Mouse (Mus musculus) heart, embryonic 15.5 days (tissue): Measurements from ENCODE around the gene Unc93a. TPM values are rescaled to one million over a fixed set of nuclear protein-coding genes. Genes with fewer than 3 reads are reported as not detected.
"Not testable (repeated sequence)": the region's sequence is repeated elsewhere in the genome, so short reads cannot be mapped to it uniquely, and the experiment has no call there.

Experiments used
- ATAC-seq: fragments of 200-750 bp; cut with Nextera tagmentation; replicated peaks from 2 replicates; pipeline ENCODE4 v1.8.0; 2017; ENCODE audit warnings: low read depth, moderate TSS enrichment; ENCODE audit not compliant: insufficient number of reproducible peaks, insufficient read depth, low FRiP score
- H3K27ac ChIP-seq: fragments of 300-500 bp; sonication (generic); 2 replicates; pipeline ENCODE4 v1.5.1; 2015; ENCODE audit warnings: mild to moderate bottlenecking, inconsistent platforms
- H3K27me3 ChIP-seq: fragments of 300-500 bp; sonication (generic); 2 replicates; pipeline ENCODE4 v1.6.1; 2015; ENCODE audit warnings: inconsistent platforms
- H3K36me3 ChIP-seq: fragments of 300-500 bp; sonication (generic); 2 replicates; pipeline ENCODE4 v1.6.1; 2015; ENCODE audit warnings: mild to moderate bottlenecking, inconsistent platforms
- H3K4me1 ChIP-seq: fragments of 300-500 bp; sonication (generic); replicated peaks from 2 replicates; pipeline ENCODE4 v1.6.1; 2015; ENCODE audit warnings: inconsistent platforms
- H3K4me2 ChIP-seq: fragments of 300-500 bp; sonication (generic); 2 replicates; pipeline ENCODE4 v1.6.1; 2015; ENCODE audit warnings: inconsistent platforms, mild to moderate bottlenecking, moderate library complexity
- H3K4me3 ChIP-seq: fragments of 300-500 bp; sonication (generic); 2 replicates; pipeline ENCODE4 v1.5.1; 2015; ENCODE audit warnings: mild to moderate bottlenecking, inconsistent platforms
- H3K9ac ChIP-seq: fragments of 300-500 bp; sonication (generic); 2 replicates; pipeline ENCODE4 v1.6.1; 2015; ENCODE audit warnings: mild to moderate bottlenecking, inconsistent platforms
- H3K9me3 ChIP-seq: fragments of 300-500 bp; sonication (generic); replicated peaks from 2 replicates; pipeline ENCODE4 v1.6.1; 2016; ENCODE audit warnings: inconsistent platforms
- WGBS: fragments of 180-500 bp; shearing (Covaris S2); methylation state at CpG from one replicate; pipeline ENCODE4 v1.1.7; 2015; ENCODE audit warnings: mixed read lengths; 5-methylcytosine and 5-hydroxymethylcytosine counted together
- polyA plus RNA-seq: library from polyadenylated mRNA; unstranded; fragments of >200 nt; fragmentation: Nextera tagmentation; extraction: Ambion mirVana; gene quantifications from 2 replicates; pipeline ENCODE4 v1.2.1, GENCODE M21; 2015

Unc93a gene
- polyA plus RNA-seq, 1 experiment from 2014 or later: not detected

DNA sequence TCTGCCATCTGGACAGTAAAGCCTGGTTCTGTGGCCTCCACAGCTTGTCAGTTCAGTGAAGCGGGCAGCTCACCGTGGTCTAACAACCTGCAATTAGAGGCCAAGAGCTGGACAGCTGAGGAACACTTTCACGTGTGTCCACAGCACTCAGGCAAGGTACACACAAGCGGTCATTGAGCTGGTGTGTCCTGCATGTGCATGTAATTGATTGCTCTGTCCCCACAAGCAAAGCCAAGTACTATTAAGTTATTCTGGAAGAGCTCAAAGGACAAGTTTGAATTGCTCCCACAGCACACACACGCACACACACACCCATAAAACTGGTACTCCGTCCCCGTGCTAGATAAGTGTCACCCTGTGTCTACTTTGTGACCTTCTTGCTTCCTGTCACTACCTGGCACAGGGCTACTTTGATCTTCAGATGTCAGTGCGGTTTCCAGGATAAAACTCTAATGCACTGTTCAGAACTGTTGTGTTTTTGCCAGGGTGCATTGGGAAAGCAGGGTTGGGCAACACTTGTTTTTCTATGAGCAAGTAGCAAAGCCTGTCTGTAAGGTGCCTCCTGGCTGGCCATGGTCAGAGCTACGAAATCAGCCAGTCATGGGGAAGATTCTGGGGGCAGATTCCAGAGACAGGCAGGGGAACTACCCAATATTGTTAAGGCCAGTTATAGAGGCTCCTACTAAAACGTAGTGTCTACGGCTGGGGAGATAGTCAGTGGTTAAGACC lies 1.7 kb downstream of the Unc93a start:
- not testable (repeated sequence) for H3K9me3 ChIP-seq, H3K4me3 ChIP-seq, H3K36me3 ChIP-seq, ATAC-seq, H3K4me1 ChIP-seq, H3K27ac ChIP-seq, H3K27me3 ChIP-seq, H3K9ac ChIP-seq, H3K4me2 ChIP-seq
- 82% methylated on average over 9 of the region's 11 CpGs for WGBS

DNA sequence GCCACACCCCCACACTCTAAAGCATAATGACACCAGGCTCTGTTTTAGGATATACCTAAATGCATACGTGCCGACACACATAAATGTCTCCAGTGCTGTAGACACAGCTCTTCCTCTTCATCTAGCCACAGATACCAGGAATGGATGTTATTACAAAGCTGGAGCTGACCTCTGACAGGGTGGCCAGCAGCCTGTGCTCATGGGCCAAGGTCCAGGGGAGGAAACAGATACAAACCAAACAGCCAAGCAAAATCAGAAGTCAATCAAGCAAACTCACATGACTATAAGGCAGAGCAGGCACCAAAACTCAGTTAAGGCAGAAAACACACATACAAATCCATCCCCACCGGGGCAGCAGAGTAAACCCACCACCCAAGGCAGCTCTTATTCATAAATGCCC lies 2.3 kb downstream of the Unc93a start:
- not testable (repeated sequence) for ATAC-seq, H3K27me3 ChIP-seq, H3K9me3 ChIP-seq, H3K4me3 ChIP-seq, H3K4me1 ChIP-seq, H3K36me3 ChIP-seq, H3K27ac ChIP-seq, H3K9ac ChIP-seq, H3K4me2 ChIP-seq
- WGBS: no CpG with 5 or more reads among the region's 3 CpGs

DNA sequence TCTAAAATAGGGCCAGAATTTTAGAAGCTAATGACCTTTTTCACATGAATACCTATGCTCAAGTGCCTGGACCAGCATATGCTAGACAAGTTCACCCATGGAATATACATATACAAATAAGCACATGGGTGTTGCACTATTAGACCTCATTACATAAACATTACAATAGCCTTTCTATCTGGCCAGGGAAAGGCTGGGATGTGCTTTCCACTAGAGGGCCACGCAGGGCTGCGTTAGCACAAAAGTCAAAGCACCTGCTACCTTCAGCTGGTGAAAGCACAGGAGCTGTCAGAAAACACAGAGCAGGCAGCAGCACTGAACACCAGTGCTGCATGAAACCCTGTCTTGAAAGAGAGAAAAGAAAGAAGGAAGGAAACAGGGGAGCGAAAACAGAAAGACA lies 7.4 kb downstream of the Unc93a start:
- 27% methylated on average over 2 of the region's 3 CpGs for WGBS
- not testable (repeated sequence) for H3K27me3 ChIP-seq, H3K4me1 ChIP-seq, H3K9me3 ChIP-seq, ATAC-seq, H3K4me3 ChIP-seq, H3K4me2 ChIP-seq, H3K27ac ChIP-seq, H3K9ac ChIP-seq, H3K36me3 ChIP-seq

DNA sequence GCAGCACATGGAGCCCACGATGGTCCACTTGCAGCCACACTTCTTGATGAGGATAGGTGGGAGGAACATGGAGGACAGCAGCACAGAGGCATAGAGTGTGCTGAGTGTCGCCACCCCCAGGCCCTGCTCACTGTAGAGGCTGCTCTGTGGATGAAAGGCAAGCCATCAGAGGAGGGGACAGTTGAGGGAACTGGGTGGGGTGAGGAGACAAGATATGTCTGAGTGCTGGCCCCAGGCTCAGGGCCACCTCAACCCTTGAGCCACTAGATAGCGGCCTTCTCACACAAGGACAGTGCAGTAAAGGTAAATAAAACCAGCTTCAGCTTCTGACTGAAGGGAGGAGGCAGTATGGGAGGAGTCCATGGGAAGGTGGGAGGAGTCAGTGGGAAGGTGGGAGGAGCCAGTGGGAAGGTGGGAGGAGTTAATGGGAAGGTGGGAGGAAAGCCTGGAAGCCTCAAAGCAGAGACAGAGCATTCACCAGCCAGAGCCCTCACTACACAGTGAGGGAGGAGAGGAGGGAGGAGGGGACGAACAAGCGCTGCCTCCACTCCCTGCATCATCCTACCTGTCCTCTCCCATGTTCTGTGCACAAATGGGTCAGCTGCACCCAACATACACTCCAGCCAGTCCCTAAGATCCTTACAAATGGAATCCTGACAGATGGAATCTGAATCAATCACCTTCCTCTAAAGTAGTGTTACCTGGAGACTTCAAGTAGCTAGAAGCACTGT lies 8.1 kb downstream of the Unc93a start:
- H3K36me3 ChIP-seq, H3K4me2 ChIP-seq, H3K4me1 ChIP-seq, H3K27ac ChIP-seq, H3K9me3 ChIP-seq, ATAC-seq, H3K9ac ChIP-seq, H3K27me3 ChIP-seq, H3K4me3 ChIP-seq: not testable (repeated sequence)
- WGBS: 94% methylated on average over 2 of the region's 5 CpGs

DNA sequence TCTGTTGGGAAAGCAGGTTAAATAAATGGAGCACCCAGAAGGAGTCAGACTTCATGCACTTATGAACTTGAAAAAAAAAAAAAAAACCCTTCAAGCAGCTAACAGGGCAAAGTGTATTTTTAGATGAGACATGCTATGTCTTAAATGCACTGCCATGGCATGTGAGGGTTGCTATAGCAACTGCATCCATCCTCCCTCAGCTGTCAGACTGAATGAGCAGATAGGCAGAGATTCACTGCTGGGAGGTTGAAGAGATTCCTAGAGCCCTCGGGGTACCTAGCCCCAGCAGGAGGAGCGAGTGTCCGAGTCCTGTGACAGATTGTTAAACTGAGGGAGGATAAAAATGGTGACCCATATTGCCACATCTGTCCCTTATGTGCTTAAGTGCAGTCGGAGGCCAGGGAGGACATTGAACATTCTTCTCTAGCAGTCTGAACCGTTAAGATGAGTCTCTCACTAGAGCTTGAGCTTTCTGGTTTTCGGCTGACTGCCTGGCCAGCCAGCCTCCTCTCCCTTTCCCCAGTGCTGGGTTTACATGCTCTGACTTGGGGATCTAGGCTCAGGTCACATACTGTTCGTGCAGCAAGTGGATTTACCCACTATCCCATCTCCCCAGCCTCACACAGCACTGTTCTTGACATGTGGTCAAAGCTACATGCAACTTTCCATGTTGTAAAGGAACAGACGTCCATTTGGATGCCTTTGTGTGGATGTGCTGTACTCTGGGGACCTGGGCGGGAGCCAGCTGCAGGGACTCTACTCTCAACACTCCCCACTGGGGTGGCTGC lies 18.9 kb downstream of the Unc93a start:
- WGBS: 64% methylated on average over 3 of the region's 9 CpGs
- ATAC-seq, H3K27ac ChIP-seq, H3K9me3 ChIP-seq, H3K4me3 ChIP-seq, H3K4me1 ChIP-seq, H3K9ac ChIP-seq, H3K4me2 ChIP-seq, H3K27me3 ChIP-seq, H3K36me3 ChIP-seq: not testable (repeated sequence)

DNA sequence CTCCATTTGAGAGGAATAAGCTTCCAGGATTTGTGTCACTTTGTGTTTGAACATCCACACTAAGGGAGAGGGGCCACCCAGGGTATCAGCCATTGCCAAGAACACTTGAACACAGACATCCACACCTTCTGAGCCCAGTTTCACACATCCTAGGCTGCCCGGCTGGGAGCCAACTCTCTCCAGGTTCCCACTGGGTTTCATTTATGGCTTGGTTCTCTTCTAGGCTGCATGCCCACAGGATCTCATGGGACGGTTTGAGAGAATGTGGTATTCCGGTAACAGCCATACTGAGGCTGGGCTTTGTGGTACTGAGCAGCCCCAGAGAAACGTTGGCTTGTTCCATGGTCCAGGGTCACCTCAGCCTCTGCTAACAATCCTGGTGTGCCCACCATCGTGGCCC lies 25.0 kb downstream of the Unc93a start:
- not testable (repeated sequence) for H3K36me3 ChIP-seq, H3K27me3 ChIP-seq, H3K4me1 ChIP-seq, H3K9ac ChIP-seq, H3K4me2 ChIP-seq, H3K27ac ChIP-seq, H3K4me3 ChIP-seq, H3K9me3 ChIP-seq, ATAC-seq
- WGBS: 72% methylated on average over 5 of the region's 5 CpGs

DNA sequence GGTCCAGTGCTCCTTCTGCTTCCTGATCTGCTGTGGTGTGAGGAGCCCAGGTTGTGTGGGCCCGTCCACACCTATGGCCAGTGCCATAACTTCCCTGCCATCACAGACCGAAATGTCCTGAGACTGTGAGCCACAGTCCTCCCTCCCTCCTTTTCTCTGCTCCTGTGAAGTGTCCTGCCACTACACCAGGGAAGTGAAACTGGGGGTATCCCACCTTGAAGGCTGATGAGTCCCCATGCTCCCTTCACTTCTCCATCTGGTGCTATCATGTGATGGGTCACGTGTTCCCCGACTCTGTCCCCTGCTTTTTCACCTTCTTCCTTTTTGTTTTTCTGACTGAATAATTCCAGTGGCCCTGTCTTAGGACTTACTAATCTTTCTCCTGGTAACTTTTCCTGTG lies 38.6 kb downstream of the Unc93a start:
- not testable (repeated sequence) for H3K4me2 ChIP-seq, H3K4me3 ChIP-seq, H3K27me3 ChIP-seq, H3K4me1 ChIP-seq, H3K9me3 ChIP-seq, H3K36me3 ChIP-seq, H3K9ac ChIP-seq, ATAC-seq, H3K27ac ChIP-seq
- WGBS: 82% methylated on average over 3 of the region's 4 CpGs

DNA sequence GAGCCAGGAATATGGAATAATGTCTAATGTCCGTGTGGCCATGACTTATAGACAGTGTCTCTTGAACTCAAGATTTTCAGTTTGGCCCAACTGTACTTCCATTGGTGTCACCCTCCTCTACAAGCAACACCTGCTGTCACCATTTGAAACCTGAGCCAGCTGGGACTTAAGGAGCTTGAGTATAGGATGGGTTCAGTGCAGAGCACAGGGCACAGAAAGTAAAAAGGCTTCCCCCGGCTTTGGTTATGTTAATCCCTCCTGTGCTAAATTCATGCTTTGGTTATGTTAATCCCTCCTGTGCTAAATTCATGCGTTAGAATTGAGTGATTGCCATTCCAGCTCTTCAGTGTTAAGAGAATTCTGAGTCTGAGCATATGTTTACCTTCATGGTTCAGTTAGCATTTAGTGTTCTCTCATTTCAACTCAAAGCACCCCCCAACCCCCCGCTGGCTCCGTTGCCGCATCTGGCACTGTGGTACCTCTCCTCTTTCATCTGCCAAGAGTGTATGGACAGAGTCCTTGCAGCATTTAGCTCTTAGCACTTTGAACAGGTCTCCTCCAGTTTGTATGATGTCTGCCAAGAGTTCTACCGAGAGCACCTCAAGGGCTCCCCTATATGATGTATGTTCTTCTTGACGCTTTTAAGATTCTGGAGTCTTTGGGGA lies 39.4 kb downstream of the Unc93a start:
- 55% methylated on average over 8 of the region's 8 CpGs for WGBS
- H3K4me1 ChIP-seq: not testable (repeated sequence)

DNA sequence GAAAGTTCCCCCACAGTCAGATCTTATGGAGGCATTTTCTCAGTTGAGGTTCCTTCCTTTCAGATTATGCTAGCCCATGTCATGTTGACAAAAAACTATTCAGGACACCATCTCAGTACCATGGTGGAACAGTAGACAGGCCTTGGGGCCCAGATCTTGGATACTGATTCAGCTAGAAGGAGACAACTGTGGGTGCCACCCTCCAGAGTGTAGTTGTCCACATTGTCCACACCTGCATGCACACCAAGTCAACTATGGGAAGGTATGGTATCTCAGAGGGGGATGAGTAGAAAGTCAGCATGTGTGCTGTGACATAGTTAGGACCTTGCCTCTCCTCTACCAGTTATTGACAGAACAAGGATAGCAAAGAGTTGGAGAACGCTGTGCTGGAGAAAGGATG lies 40.1 kb downstream of the Unc93a start:
- ATAC-seq, H3K9me3 ChIP-seq: not testable (repeated sequence)
- WGBS: no CpG with 5 or more reads among the region's 1 CpGs

More for the DNA sequence above, 39.4 kb downstream of the Unc93a start:
- not testable (repeated sequence) for H3K4me3 ChIP-seq, H3K4me2 ChIP-seq, H3K27me3 ChIP-seq, H3K9ac ChIP-seq, H3K9me3 ChIP-seq, H3K36me3 ChIP-seq, ATAC-seq, H3K27ac ChIP-seq

DNA sequence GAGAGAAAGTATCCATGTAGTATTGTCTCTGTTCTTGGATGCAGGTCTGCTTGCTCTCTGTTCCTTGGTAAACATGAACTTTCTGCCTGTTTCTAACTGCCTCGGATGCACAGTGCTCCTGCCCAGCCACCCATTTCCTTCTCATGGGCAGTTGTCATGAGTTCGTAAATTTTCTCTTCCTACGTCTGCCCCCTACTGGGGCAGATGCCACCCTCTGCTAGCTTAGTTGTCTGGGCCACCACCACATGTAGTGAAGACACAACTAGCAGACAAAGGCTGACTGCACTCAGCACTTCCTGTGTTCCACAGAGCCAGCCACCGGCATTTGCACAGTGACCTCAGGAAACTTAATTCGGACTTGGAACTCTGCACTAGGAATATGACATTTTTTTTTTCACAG lies 62.4 kb downstream of the Unc93a start:
- WGBS: 63% methylated on average over 4 of the region's 5 CpGs
- not testable (repeated sequence) for H3K36me3 ChIP-seq, H3K27me3 ChIP-seq, H3K9me3 ChIP-seq, H3K27ac ChIP-seq, H3K9ac ChIP-seq, H3K4me1 ChIP-seq, H3K4me3 ChIP-seq, ATAC-seq, H3K4me2 ChIP-seq

More for the DNA sequence above, 40.1 kb downstream of the Unc93a start:
- not testable (repeated sequence) for H3K9ac ChIP-seq, H3K27ac ChIP-seq, H3K36me3 ChIP-seq, H3K4me3 ChIP-seq, H3K27me3 ChIP-seq, H3K4me1 ChIP-seq, H3K4me2 ChIP-seq

DNA sequence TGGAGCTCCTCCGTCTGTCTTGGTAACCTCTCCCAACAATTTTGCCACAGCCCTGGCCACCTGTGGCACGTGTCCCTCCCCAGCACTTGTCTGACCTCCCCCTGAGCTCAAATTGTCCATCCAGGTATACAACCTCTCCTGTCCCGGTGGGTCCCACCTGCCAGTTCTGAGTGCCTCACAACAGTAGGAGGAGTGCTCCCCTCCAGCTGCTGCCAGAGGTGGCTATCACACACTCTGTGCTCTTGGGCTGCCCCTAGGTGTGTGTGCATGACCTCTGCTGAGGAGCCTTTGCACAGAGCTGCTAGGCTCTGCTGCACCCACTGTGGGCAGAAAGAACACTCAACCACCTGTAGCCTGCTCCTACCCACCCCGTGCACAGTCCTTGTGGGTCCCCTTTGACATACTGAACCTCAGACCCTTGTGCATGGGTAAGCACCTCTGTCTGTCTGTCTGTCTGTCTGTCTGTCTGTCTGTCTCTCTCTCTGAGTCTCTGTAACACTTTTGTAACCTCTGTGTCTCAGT lies 63.7 kb downstream of the Unc93a start:
- not testable (repeated sequence) for H3K9me3 ChIP-seq, H3K4me3 ChIP-seq, ATAC-seq, H3K4me1 ChIP-seq, H3K27me3 ChIP-seq, H3K36me3 ChIP-seq, H3K27ac ChIP-seq, H3K4me2 ChIP-seq, H3K9ac ChIP-seq
- WGBS: 91% methylated on average over 1 of the region's 4 CpGs
